Mouse (Mus musculus): ENCODE measurements around the gene Cd207. TPM values are rescaled to one million over a fixed set of nuclear protein-coding genes. Genes with fewer than 3 reads are reported as not detected.
"Not testable (repeated sequence)": the region's sequence is repeated elsewhere in the genome, so short reads cannot be mapped to it uniquely, and the experiment has no call there.

The Cd207 gene
- polyA plus RNA-seq, 1 experiment from 2014 or later = 0.09 TPM

DNA sequence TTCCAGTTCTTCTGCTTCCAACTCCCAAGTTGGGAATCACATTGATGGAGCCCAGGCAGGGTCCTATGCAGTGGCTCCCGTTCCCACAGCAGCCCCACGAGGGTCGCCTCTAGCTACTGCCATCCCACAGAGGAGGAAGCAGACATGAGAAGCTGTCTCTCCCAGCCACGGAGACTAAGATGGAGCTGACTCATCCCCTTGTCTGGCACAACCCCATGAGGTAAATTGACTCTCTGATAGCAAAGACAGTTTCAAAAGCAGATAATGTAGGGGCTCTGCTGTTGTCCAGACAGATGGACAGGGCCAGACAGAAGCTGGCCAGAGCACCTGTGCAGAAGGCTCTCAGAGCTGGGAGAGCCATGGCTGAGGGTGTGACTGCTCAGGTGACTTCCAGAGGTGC lies 43.0 kb downstream of the Cd207 start:
- ATAC-seq (ENCODE audit: extremely low read depth, insufficient number of reproducible peaks, low FRiP score, low TSS enrichment); H3K4me3 ChIP-seq; H3K27me3 ChIP-seq (replicated peaks); H3K36me3 ChIP-seq; H3K9me3 ChIP-seq; H3K4me2 ChIP-seq; H3K27ac ChIP-seq (replicated peaks); H3K9ac ChIP-seq: not testable (repeated sequence)
- H3K4me1 ChIP-seq = peaks cover 12% of the 10 kb centered on the region; the same call in 1 of the 2 replicates
- WGBS = 28% methylated on average over 4 of the region's 4 CpGs

DNA sequence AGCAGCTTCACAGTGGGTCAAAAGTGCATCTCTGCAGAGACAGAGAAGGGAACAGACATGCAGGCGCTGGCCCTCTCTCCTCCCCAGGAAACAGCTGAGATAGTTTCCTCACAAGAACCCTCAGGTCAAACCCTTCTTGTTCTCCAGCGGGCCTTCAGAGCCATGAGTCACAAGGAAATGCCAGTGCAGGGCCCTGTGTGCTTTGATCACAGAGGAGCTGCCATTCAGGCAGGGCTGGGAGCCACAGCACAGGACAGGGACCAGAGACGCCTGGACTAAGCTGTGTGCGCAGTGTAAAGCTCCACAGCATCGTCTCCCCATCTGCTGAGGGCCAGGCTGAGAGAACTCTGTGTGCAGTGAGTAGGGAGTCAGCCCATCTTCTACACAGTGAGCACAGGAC lies 43.6 kb downstream of the Cd207 start:
- H3K4me2 ChIP-seq; H3K9me3 ChIP-seq; ATAC-seq (ENCODE audit: extremely low read depth, insufficient number of reproducible peaks, low FRiP score, low TSS enrichment); H3K27me3 ChIP-seq (replicated peaks); H3K9ac ChIP-seq; H3K27ac ChIP-seq (replicated peaks); H3K36me3 ChIP-seq; H3K4me3 ChIP-seq: not testable (repeated sequence)
- peaks cover 12% of the 10 kb centered on the region; the same call in 1 of the 2 replicates for H3K4me1 ChIP-seq
- 29% methylated on average over 5 of the region's 5 CpGs for WGBS

DNA sequence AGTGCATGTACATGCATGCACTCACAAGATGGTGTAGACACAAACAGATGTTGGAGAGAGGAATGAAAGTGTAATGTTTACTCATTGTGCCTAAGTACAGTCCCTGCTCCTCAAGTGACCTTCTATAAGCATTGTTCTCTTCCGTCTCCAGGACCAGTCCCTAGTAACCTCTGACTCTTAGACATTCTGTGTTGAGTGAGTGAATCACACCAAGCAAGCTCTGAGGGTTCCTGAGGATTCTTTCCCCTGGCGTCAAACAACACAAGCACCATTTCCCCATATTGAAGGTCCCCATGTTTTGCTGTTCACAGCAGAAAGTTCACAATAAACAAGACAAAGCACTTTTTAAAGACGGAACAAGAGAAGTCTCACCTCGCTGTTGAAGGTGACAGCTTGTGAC lies 45.8 kb downstream of the Cd207 start:
- Histone ChIP-seq H3K27ac (replicated peaks) (no peak overlapping the region), H3K4me2 (no peak overlapping the region), H3K4me1 (peaks cover 12% of the 10 kb centered on the region; the same call in 1 of the 2 replicates), H3K36me3 (no peaks in the 10 kb centered on the region), H3K9ac (no peak overlapping the region), H3K9me3 (no peaks in the 10 kb centered on the region), H3K27me3 (replicated peaks) (no peaks in the 10 kb centered on the region), H3K4me3 (no peak overlapping the region)
- 63% methylated on average over 4 of the region's 4 CpGs for WGBS
- no peak for ATAC-seq (ENCODE audit: extremely low read depth, insufficient number of reproducible peaks, low FRiP score, low TSS enrichment)

DNA sequence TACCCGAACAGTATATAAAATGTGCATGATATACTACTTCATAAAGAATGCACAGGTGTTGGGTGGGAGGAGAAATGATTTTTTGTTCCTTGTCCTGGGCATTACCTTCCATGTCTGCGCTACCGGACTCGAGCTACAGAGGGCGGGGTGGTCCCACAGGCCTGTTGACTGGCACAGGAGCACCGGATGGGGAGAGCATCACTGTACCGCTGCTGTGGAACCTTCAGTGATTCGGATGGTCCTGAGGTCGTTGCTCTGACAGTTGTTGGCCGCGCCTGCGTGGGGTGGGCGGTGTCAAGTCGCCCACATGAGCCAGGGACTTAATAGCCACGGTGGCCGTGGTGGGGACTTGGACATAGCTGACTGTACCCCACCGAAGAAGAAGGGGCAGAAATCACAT lies 50.9 kb downstream of the Cd207 start:
- ATAC-seq (ENCODE audit: extremely low read depth, insufficient number of reproducible peaks, low FRiP score, low TSS enrichment) = no peak
- H3K4me3 ChIP-seq = no peak overlapping the region
- no peaks in the 10 kb centered on the region for H3K27me3 ChIP-seq (replicated peaks)
- H3K4me2 ChIP-seq = no peak overlapping the region
- H3K36me3 ChIP-seq = no peaks in the 10 kb centered on the region
- H3K9me3 ChIP-seq = no peaks in the 10 kb centered on the region
- no peak overlapping the region for H3K27ac ChIP-seq (replicated peaks)
- whole genome bisulfite sequencing = 65% methylated on average over 17 of the region's 17 CpGs
- no peaks in the 10 kb centered on the region for H3K4me1 ChIP-seq
- H3K9ac ChIP-seq = no peak overlapping the region

Other genes starting within 250 kb of the Cd207 start
- gene Tet3, start 218.8 kb downstream of the Cd207 start, polyA plus RNA-seq (2015; fragmentation: Nextera tagmentation; extraction: Ambion mirVana) = 27.7 and 30.6 TPM in 2 replicates
- 54.0 and 55.2 TPM in 2 replicates for gene Dguok, start 170.9 kb downstream of the Cd207 start, polyA plus RNA-seq (2015; fragmentation: Nextera tagmentation; extraction: Ambion mirVana)
- 15.2 and 20.7 TPM in 2 replicates for gene Actg2, start 141.6 kb downstream of the Cd207 start, polyA plus RNA-seq (2015; fragmentation: Nextera tagmentation; extraction: Ambion mirVana)
- gene Stambp, start 105.1 kb downstream of the Cd207 start, polyA plus RNA-seq (2015; fragmentation: Nextera tagmentation; extraction: Ambion mirVana) = 21.4 and 24.2 TPM in 2 replicates
- 0.23 and 0.27 TPM in 2 replicates for gene Clec4f, start 21.7 kb downstream of the Cd207 start, polyA plus RNA-seq (2015; fragmentation: Nextera tagmentation; extraction: Ambion mirVana)
- gene Vax2, start 33.4 kb upstream of the Cd207 start, polyA plus RNA-seq (2015; fragmentation: Nextera tagmentation; extraction: Ambion mirVana) = not detected in 2 replicates
- not detected in 2 replicates for gene Atp6v1b1, start 65.1 kb upstream of the Cd207 start, polyA plus RNA-seq (2015; fragmentation: Nextera tagmentation; extraction: Ambion mirVana)
- gene Ankrd53, start 84.8 kb upstream of the Cd207 start, polyA plus RNA-seq (2015; fragmentation: Nextera tagmentation; extraction: Ambion mirVana) = not detected in 2 replicates
- gene Tex261, start 98.0 kb upstream of the Cd207 start, polyA plus RNA-seq (2015; fragmentation: Nextera tagmentation; extraction: Ambion mirVana) = 60.4 and 72.9 TPM in 2 replicates
- 55.4 and 57.6 TPM in 2 replicates for gene Nagk, start 117.1 kb upstream of the Cd207 start, polyA plus RNA-seq (2015; fragmentation: Nextera tagmentation; extraction: Ambion mirVana)
- 12.5 and 13.1 TPM in 2 replicates for gene Paip2b, start 153.9 kb upstream of the Cd207 start, polyA plus RNA-seq (2015; fragmentation: Nextera tagmentation; extraction: Ambion mirVana)
- gene Zfp638, start 189.3 kb upstream of the Cd207 start, polyA plus RNA-seq (2015; fragmentation: Nextera tagmentation; extraction: Ambion mirVana) = 35.2 and 36.9 TPM in 2 replicates